Mouse (Mus musculus) R1 (cell line): Measurements from ENCODE around the gene Ankrd65.

ENCODE experiments used
- DNase-seq: peaks from one replicate; pipeline ENCODE4 v3.0.0-alpha.2; 2018; ENCODE audit warnings: low read depth, low spot score

Gene Ankrd65

DNA sequence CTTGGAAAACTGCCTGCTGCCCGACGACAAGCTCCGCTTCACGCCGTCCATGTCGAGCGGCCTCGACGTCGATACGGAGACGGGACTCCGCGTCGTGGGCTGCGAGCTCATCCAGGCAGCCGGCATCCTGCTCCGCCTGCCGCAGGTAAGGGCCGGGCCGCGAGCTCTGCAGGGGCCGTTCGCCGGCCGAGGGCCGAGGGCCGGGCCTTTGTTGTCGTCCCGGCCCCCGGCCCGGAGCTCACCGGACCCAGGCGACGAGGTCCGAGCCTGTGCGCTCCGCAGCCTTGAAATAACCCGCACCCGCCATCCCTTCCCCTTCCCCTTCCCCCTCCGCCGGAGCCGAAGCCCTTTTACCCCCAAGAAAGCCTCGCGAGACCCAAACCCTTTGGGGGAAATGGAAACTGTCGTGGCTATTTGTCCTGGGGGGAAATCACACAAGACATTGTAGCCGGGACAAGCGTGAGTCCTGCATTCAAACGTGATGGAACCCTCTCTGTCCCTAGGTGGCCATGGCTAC lies 22.5 kb downstream of the Ankrd65 start:
- peak; percentile 80 for DNase-seq

DNA sequence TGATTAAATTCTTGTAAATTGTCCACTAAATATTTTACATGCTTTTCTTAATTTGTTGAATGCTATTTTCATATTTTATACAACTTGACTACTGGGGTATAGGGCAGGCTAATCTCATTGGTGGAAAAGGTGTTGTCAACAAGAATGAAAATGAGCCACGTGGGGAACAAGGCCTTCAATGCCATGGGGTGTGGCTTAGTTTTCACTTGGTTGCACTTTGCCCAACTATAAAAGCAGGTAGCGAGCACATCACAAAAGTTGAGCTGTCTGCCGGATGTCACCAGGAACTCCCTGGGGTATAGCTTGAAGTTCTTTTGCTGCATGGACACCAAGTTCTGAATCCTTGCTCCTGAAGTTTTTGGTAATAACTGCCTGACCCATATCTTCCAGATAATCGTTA lies 27.3 kb downstream of the Ankrd65 start:
- DNase-seq: peak; percentile 26

DNA sequence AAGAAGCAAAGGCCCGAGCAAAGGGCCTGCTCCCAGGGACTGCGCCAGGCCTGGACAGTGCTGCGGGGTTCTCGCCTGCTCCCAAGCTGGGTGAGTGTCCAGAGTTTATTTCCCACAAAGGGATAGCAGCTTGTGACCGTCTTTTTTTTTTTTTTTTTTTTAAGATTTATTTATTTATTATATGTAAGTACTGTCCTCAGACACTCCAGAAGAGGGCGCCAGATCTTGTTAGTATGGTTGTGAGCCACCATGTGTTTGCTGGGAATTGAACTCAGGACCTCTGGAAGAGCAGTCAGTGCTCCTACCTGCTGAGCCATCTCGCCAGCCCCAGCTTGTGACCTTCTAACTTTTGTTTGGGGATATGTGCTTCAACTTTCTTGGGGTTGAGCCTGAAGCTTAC lies 30.8 kb downstream of the Ankrd65 start:
- peak; percentile 64 for DNase-seq

DNA sequence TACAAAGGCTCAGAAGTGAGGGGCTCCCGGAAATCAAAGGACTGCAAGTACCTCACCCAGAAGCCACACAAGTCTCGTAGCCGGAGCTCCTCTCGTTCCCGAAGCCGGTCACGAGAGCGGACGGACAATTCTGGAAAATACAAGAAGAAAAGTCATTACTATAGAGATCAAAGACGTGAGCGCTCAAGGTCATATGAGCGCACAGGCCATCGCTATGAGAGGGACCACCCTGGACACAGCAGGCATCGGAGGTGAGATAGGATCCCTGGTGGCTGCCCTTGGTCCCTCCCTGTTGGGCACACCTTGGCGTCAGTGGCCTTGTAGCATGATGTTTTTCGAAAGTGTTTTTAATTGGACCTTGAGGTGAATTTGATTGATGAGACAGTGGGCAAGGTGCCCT lies 33.2 kb downstream of the Ankrd65 start:
- no peak for DNase-seq

DNA sequence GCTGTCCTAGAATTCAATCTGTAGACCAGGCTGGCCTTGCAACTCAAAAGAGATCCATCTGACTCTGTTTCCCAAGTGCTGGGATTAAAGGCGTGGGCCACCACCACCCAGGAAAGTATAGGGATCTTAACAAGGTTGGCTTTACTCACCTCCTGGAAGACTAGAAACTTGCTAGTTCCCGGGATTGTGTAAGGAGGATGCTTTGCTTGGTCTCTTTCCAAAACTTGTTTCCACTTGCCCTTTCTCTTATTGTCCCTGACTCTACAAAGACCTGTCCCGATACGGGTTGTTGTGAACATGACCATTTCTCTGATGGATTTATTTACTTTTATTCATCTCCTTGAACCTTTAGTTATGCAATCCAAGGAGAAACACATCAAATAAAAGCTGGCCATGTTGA lies 39.6 kb downstream of the Ankrd65 start:
- no peak for DNase-seq

DNA sequence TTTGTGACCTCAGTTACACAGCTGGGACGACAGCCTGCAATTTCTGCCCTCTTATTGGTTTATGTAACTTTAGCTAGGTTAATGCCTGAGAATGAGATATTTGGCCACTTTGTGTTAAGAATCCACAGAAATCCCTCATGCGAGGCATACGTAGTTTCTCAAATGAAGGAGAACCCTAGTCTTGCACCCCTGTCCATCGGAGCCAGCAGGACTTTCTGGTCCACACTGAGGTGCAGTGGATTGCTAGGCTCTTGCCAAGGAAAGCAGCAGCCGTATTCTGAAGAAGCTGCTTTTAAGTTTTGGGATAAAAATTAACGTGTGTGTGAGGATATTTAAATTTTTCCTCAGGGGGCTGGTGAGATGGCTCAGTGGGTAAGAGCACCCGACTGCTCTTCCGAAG lies 40.4 kb downstream of the Ankrd65 start:
- no peak for DNase-seq

DNA sequence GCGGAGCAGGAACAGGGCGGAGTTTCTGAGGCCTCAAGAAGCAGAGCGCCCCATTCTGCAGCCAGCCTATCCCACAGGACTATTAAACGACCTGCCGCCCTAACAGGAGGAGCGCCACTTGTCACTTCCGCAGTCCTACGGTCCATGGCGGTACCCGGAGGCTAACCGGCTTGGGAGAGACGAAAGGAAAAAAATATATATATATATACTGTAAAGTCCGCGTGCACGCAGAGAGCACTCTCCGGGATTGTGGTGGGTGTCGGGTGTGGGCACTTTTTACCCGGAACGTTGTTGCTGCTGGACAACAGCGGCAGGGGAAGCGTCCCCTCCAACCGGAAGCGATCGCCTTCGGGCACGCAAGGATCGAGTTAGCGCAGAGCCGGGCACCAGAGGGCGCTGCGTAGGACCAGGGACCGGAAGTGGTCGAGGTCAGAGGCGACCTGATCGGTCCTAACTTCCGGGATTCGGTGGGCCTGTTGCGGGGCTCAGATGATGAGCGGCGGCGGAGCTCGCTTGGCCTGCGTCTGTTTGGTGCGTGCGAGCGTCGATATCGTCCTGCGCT lies 41.0 kb downstream of the Ankrd65 start, which contains the start of gene Aurkaip1:
Gene Aurkaip1 (plus strand): TSS at position 68 of the 562 bp plus-strand sequence.
- DNase-seq: peak; percentile 98

DNA sequence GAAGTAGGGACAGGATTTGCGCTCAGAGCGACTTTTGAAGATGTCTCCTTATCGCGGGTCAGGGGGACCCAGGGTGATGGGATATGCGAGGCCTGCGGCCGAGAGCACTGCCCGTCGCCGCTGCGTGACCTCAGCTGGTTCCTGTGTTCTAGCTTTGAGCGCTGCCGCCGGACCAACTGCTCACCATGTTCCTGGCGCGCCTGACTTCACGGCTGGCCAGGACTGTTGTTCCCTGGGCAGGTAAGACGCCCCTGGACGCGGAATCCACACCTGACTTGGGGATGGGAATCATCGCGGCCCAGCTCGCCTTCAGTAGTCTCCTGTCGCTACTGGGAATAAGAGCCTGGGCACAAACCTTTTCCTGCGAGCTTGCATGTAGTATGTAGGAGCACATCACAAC lies 41.6 kb downstream of the Ankrd65 start:
- DNase-seq: no peak

DNA sequence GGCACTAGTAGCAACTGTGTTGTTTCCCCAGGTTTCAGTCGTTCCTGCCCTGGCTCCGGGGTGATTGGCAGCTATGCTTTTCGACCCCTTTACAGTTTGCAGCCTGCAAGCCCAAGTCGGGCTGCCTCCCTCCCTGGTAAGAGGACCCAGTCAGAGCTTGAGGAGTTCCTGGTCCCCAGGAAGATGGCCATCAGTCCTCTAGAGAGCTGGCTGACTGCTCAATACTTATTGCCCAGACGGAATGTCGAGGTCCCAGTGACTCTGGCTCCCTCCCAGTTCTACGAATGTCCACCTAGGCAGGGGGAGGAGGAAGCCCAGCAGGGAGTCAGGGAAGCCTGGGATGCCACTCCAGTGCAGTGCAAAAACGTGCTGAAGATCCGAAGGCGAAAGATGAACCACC lies 42.1 kb downstream of the Ankrd65 start:
- DNase-seq: no peak

DNA sequence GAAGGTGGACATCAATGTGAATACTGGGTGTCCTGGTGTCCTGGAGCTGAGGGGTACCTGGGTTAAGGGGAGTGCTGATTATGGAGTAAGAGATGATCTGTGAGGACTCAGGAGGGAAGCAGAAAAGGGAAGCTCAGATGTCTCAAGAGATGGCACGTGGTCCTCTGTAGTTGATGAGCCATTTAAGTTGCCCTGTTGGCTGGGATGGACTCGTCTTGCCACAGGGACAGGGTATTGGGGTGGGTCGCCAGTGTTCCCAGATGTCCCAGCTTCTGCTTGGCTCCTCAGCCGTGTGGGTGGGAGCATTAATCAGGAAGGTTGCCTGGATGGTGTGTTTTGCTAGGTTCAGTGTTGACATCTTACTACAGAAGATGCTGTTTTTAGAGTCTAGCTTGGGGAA lies 43.0 kb downstream of the Ankrd65 start:
- DNase-seq: no peak

DNA sequence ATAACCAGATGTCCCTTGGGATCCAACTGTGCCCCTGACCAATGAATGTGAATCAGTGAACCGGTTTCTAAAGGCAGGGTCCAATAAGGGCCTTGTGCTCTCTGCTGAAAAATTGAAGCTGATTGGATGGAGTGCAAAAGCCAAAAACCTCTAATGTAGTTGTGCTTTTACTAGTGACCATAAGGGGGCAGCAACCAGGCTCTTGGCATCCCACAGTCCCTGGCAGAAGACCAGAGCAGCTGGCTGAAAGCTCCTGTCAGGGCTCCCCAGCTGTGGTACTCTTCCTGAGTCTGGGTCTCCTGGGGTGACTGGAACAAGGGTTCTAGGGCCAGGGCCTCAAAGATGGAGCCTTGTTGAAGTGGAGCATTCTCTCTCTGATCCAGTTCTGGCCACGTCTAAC lies 43.6 kb downstream of the Ankrd65 start:
- DNase-seq: peak; percentile 92

DNA sequence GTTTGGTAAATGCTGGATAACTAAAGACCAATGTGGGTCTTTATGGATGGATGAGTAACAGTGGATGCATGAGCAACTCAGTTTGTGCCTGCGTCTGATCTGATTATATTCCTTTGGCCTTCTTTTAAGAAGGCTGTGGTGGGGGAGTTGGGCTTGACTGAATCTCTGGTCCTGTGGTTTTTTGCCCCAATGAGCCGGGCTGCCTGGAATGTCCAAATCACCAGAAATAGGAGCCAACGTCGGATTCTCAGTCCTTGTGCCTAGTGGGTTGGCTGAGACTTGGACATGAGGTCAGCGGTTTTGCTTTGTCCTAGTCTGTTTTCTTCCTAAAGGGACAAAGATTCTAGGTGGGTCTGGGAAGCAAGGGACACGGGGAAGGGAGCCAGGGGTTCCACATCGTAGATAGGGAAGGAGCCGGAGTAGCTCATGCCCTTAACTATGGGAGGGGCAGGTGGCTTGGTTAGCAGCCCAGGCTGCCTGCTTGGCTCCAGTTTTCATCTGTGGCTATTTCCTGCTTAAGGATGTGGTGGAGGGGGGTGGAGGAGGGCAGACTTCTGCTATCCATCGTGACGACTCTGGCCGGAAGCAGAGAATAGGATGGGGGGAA lies 47.3 kb downstream of the Ankrd65 start:
- DNase-seq: no peak

DNA sequence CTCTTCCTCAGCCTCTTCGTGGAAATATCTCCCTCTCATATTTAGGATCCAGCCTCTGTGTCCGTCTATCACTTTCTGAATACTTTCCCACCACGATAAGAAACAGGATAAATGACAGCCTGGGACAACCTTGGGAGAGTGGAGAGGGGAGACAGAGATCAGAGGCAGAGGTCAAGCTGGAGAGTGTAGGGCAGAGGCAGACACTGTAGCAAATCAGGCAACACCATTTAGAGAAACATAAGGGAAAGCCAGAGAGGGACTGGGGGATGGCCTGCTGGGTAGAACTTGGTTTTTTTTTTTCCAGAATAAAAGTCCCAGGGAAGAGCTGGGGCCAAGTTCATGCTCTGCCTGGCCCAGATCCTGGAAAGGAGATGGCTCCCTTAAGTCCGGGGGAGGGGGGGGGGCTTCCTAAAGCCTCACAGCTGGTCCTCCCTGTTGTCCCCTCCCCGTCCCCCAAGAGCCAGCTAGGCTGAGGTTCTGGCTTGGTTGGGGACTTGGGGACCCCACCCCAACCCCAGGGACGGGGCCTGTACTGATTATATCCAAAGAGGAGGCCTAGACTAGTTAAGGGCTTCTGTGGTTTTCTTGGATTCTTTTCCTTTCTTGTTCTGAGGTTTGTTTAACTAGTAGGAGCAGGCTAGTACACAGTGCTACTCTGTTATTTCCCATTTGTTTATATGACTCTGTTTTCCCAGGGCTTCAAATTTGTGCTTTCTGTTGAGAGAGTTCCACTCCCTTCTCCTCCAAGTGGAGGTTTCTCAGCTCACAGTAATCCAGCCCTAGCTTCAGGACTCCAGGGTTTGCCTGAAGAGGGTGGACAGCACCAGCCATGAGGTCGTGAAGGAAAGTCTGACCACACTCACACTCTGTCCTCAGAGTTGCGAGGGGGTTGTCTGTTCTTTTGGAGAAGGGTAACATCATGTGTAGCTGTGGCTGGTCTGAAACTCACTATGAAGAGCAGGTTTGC lies 48.2 kb downstream of the Ankrd65 start:
- DNase-seq: no peak

DNA sequence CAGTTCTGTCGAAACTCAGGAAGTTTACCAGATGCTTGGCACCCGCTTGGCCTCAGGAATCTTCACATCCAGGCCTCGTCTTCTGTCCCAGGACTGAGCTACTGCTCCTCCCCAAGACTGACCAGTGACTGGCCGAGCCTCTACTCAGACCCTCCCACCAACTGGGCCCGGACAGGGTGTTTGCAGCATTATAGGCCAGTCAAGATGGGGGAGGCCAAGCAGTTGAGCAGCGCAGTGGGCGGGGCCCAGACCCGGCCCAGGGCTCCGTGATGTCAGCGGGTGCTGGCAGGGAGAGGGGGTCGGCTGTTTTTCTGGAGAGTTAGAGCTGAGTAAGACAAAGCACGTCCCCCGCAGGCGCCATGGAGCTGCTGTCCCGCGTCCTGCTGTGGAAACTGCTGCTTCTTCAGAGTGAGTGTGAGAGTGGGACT lies 49.3 kb downstream of the Ankrd65 start, which contains the start of gene Mxra8:
Gene Mxra8 (plus strand): TSS at position 198 of the 428 bp plus-strand sequence.
- peak; percentile 86 for DNase-seq

DNA sequence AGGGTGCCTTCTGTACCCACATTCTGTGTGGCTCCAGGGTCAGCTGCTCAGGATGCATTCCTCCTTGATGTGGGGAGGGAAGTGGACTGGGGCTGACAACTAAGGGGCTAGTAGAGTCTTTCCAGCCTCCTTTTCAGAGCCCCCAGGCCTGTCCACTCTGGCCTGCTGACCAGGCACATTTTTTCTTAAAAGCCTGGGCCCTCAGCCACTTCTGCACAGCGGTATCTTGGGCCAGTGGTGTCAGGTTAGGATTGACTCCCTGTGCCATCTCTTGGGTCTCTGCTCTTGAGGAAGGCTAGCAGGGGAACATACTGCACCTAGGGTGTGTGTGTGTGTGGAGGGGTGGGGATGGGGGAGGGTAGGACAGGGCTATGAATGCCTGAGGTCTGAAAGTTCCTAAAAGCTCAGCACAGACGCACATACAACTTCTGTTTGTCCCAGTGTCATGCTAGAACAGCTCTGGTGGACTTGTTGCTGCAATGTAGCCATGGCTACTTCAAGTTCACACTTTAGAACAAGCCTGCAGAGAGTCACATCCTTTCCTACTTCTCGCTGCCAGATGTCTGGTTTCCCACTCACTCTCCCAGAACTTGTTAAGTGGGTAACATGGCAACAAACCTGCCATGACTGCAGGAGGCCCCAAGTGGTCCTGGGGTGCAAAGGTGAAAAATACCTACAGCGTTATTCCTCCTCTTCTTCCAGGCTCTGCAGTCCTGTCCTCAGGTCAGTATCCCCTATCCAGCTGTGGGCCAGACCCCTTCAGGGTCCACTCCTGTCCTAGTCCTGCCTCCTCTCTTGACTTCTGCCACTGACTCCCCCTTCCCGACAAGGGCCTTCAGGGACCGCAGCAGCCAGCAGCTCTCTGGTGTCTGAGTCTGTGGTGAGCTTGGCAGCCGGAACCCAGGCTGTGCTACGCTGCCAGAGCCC lies 50.1 kb downstream of the Ankrd65 start:
- no peak for DNase-seq

DNA sequence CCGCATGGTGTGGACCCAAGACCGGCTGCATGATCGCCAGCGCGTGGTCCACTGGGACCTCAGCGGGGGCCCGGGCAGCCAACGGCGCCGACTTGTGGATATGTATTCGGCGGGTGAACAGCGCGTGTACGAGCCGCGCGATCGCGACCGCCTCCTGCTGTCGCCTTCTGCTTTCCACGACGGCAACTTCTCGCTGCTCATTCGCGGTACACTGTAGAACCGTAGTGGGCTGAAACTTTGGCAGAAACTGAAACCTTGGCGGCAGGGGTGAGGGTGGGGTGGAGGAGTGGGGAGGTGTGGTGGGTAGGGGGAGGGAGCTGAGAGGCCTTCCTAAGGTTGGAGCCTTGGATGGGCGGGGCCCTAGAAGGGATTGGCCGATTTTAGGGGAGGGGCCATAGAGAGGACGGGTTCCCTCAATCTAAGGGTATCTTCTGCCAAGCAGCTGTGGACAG lies 50.8 kb downstream of the Ankrd65 start:
- peak; percentile 98 for DNase-seq

DNA sequence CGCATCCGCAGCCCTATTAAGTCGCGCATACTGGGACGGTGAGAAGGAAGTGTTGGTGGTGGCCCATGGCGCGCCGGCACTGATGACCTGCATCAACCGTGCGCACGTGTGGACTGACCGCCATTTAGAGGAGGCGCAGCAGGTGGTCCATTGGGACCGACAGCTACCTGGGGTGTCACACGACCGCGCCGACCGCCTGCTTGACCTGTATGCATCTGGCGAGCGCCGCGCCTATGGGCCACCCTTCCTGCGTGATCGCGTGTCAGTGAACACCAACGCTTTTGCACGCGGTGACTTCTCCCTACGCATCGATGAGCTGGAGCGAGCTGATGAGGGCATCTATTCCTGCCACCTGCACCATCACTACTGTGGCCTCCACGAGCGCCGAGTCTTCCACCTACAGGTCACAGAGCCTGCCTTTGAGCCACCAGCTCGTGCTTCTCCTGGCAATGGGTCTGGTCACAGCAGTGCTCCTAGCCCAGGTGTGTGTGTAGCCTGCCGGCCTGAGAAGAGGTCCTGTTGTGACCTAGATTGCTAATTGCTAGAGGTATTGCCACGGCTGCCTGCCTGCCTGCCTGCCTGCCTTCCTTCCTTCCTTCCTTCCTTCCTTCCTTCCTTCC lies 51.5 kb downstream of the Ankrd65 start:
- no peak for DNase-seq

DNA sequence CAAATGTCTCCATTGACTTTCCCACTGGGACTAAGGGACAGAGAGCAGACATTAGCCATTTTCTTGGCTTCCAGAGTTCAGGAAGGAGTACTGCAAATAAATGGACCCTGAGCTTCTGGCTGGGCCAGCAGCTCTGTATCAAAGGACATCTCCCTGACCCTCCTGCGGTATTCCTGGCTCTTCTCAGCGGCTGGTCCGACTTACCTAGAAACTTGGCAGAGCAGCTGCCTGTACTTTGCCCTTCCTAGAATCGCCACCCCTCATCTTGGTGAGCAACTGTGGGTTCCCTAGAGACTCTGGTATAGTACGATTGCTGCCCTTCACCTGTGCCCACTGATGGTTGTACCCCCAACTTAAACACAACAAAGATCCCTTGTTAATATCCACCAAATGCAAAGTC lies 53.0 kb downstream of the Ankrd65 start:
- no peak for DNase-seq

DNA sequence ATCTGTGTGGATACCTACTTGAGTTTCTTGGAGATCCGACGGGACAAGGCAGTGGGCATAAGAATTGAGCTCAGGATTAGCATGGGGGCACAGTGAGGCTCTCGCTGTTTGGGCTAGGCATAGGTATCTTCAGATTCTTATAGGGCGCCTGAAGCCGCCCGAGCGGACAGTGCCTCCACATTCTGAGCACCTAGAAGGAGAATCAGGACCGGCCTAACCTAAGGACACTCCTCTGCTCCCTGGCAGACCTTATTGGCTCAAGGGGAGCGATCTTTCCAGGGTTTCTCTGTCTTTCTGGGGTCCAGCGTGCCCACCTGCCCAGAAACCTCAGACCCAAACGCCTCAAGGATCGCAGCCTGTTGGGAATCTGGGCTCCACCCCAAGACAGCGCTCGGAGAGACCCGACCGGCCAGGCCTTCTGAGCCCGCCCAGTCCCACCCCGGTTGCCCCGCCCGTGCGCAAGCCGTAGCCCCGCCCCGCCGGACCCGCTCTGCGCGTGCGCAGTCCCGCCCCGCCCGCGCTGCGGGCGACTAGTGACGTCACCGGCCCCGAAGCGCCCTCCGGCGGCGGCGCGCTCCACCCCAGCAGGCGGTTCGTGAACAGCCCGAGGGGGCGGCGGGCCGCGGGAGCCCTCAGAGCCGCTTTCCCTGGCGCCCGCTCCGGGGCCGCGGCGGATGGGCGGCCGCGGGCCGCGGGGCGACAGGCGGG lies 56.8 kb downstream of the Ankrd65 start, which contains the start of gene Dvl1:
Gene Dvl1 (plus strand): TSS at position 532 of the 708 bp plus-strand sequence.
- DNase-seq: peak; percentile 82
